Mouse (Mus musculus) gastrocnemius, adult 8-10 months (tissue): Measurements from ENCODE around the gene Ap2a1. TPM values are rescaled to one million over a fixed set of nuclear protein-coding genes. Genes with fewer than 3 reads are reported as not detected.

Source experiments
- DNase-seq, 2 experiments: peaks; one replicate each; pipeline ENCODE4 v3.0.0; 2022; ENCODE audit warnings: low spot score in 2 of 2
- total RNA-seq, 4 experiments: library from RNA; stranded (reverse); gene quantifications; 2 replicates each; pipeline ENCODE4 v1.2.4; 2022

The Ap2a1 gene
- total RNA-seq, 4 experiments from 2014 or later, result 63.5 to 67.9 (median 65.5) TPM

- DNase-seq, result no peak
Observed at GRCm38 (mm10) chr7:44850789-44851624, 78.3 kb downstream of the Ap2a1 start.

Other genes starting within 250 kb of the Ap2a1 start
- not detected for gene Izumo2, start 220.8 kb downstream of the Ap2a1 start, total RNA-seq
- gene Vrk3, start 181.1 kb downstream of the Ap2a1 start, total RNA-seq, result 10 to 100 TPM; 19.9 to 23.5 (median 21.6) TPM
- gene Zfp473, start 178.4 kb downstream of the Ap2a1 start, total RNA-seq, result under 1 TPM in 1 of 4 experiments, not detected in 3; 0.13 TPM
- 10 to 100 TPM; 18.8 to 25.8 (median 22.7) TPM for gene Nup62, start 113.4 kb downstream of the Ap2a1 start, total RNA-seq
- 1 to 10 TPM; 1.8 to 4.4 (median 2.6) TPM for gene Il4i1, start 113.1 kb downstream of the Ap2a1 start, total RNA-seq
- 10 to 100 TPM; 71.2 to 97.1 (median 77.4) TPM for gene Atf5, start 112.8 kb downstream of the Ap2a1 start, total RNA-seq
- gene Akt1s1, start 80.5 kb downstream of the Ap2a1 start, total RNA-seq, result 100 to 1,000 TPM; 139 to 158 (median 141) TPM
- gene Tbc1d17, start 80.4 kb downstream of the Ap2a1 start, total RNA-seq, result 10 to 100 TPM; 58.9 to 71.3 (median 63.3) TPM
- 10 to 100 TPM; 21.2 to 23.9 (median 22.4) TPM for gene Pnkp, start 72.4 kb downstream of the Ap2a1 start, total RNA-seq
- gene Ptov1, start 59.7 kb downstream of the Ap2a1 start, total RNA-seq, result 100 to 1,000 TPM; 146 to 178 (median 160) TPM
- 10 to 100 TPM; 64.0 to 79.1 (median 71.0) TPM for gene Med25, start 36.8 kb downstream of the Ap2a1 start, total RNA-seq
- gene Fuz, start 33.4 kb downstream of the Ap2a1 start, total RNA-seq, result 10 to 100 TPM; 17.4 to 27.1 (median 18.7) TPM
- not detected for gene Tsks, start 13.7 kb upstream of the Ap2a1 start, total RNA-seq
- 1 to 10 TPM in 1 of 4 experiments, under 1 TPM in 3; 0.61 to 1.3 (median 0.71) TPM for gene Cpt1c, start 45.4 kb upstream of the Ap2a1 start, total RNA-seq
- 100 to 1,000 TPM; 144 to 162 (median 152) TPM for gene Prmt1, start 57.1 kb upstream of the Ap2a1 start, total RNA-seq
- gene Irf3, start 68.2 kb upstream of the Ap2a1 start, total RNA-seq, result 10 to 100 TPM; 13.5 to 22.2 (median 17.9) TPM
- gene Bcl2l12, start 69.2 kb upstream of the Ap2a1 start, total RNA-seq, result 10 to 100 TPM in 1 of 4 experiments, 1 to 10 TPM in 3; 8.2 to 13.0 (median 9.4) TPM
- gene Scaf1, start 86.9 kb upstream of the Ap2a1 start, total RNA-seq, result 10 to 100 TPM; 43.2 to 50.7 (median 48.4) TPM
- gene Rras, start 88.5 kb upstream of the Ap2a1 start, total RNA-seq, result 10 to 100 TPM; 20.1 to 25.7 (median 21.3) TPM
- gene Prr12, start 123.4 kb upstream of the Ap2a1 start, total RNA-seq, result 10 to 100 TPM; 15.3 to 17.5 (median 15.9) TPM
- gene Nosip, start 132.9 kb upstream of the Ap2a1 start, total RNA-seq, result 10 to 100 TPM; 24.5 to 31.0 (median 28.2) TPM
- gene Prrg2, start 133.2 kb upstream of the Ap2a1 start, total RNA-seq, result 10 to 100 TPM in 2 of 4 experiments, 1 to 10 TPM in 2; 7.2 to 13.3 (median 10.6) TPM
- 10 to 100 TPM in 1 of 4 experiments, 1 to 10 TPM in 3; 4.1 to 10.2 (median 7.5) TPM for gene Rcn3, start 162.7 kb upstream of the Ap2a1 start, total RNA-seq
- gene Fcgrt, start 174.4 kb upstream of the Ap2a1 start, total RNA-seq, result 10 to 100 TPM; 23.8 to 37.0 (median 30.0) TPM
- 100 to 1,000 TPM; 471 to 554 (median 519) TPM for gene Rps11, start 194.9 kb upstream of the Ap2a1 start, total RNA-seq
- 100 to 1,000 TPM; 647 to 843 (median 690) TPM for gene Rpl13a, start 199.3 kb upstream of the Ap2a1 start, total RNA-seq
- not detected for gene Gm45713, start 206.7 kb upstream of the Ap2a1 start, total RNA-seq
- gene Flt3l, start 206.9 kb upstream of the Ap2a1 start, total RNA-seq, result 1 to 10 TPM in 3 of 4 experiments, under 1 TPM in 1; 0.94 to 2.7 (median 2.3) TPM
- 10 to 100 TPM; 34.6 to 42.1 (median 38.3) TPM for gene Pih1d1, start 224.8 kb upstream of the Ap2a1 start, total RNA-seq
- 10 to 100 TPM; 10.4 to 16.9 (median 13.7) TPM for gene Aldh16a1, start 225.1 kb upstream of the Ap2a1 start, total RNA-seq
- under 1 TPM; 0.21 to 0.39 (median 0.31) TPM for gene Slc17a7, start 234.5 kb upstream of the Ap2a1 start, total RNA-seq